Mouse (Mus musculus) ovary, postnatal 36 days (tissue): ENCODE measurements around the gene Bcas3.

Experiments
- DNase-seq: peaks from one replicate; pipeline ENCODE4 v3.0.0; 2022; ENCODE audit warnings: low spot score, mixed read lengths

Bcas3 gene

GRCm38 (mm10) chr11:85842596-85843346 lies 489.8 kb downstream of the Bcas3 start:
- no peak for DNase-seq

DNA sequence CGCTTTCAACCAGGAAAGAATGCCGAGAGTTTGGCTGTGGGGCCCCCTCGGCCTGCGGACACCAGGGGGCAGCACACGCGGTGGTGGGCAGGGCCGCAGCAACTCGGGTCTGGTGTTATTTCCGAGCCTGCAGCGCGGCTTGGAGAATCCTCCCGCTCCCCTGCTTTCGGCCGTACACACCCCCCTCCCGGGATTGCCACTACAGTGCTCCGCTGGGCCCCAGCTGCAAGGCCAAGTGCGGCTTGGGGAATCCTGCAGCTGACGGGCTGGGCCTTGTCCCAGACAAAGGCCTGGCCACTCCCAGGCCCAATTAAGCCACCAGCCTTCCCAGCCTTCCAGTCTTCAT lies 490.4 kb downstream of the Bcas3 start:
- peak; percentile 85 for DNase-seq

- peak; percentile 93 for DNase-seq
Observed at GRCm38 (mm10) chr11:85844144-85844965, 491.4 kb downstream of the Bcas3 start.

GRCm38 (mm10) chr11:85844971-85845370 lies 492.0 kb downstream of the Bcas3 start:
- no peak for DNase-seq

- DNase-seq, result no peak
Observed at GRCm38 (mm10) chr11:85845921-85846320, 493.0 kb downstream of the Bcas3 start.

DNA sequence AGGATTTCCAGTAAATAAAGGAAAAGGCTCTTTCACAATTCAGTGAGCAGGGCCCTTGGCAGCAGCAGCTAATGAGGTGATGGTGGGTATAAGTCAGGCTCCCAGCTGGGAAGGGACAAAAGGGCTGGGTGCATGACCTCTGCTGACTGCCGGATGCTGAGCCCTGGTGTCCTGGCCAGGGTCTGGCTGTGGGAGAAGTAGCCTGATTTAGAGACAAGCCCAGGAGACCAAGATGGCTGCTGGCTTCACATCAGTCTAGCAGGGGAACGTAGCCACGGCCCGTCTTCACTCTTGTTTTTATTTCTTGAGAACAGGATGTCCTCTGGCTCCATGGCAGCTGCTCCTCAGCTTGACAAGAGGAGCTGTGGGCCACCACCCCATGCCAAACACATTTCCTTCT lies 493.5 kb downstream of the Bcas3 start:
- DNase-seq, result no peak

DNA sequence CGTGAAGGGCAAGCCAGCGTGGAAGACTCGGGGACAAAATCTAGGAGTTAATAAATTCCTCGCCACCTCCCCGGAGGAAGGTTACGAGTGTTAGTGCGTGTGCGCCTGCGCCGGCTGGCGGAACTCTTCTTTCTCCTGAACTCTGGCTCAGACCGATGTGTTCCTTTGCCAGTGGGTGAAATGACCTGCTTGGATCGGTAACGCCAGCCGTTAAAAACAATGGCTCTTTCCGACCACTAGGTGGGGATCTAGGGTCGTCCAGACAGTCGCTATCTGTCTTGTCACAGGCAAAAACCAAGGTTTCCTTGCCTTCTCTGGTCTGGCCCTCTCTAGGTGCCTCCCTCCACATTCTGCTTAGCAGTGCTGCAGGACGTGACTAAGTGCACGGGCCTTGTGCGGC lies 496.1 kb downstream of the Bcas3 start:
- DNase-seq, result peak; percentile 65

- DNase-seq, result no peak
Observed at GRCm38 (mm10) chr11:85850233-85850632, 497.3 kb downstream of the Bcas3 start, which contains the start of gene Gm11444. Gene Gm11444 (minus strand): TSS chr11:85850333.

- DNase-seq, result peak; percentile 11
Observed at GRCm38 (mm10) chr11:85850758-85851157, 497.8 kb downstream of the Bcas3 start.

GRCm38 (mm10) chr11:85857997-85858698 lies 505.2 kb downstream of the Bcas3 start:
- no peak for DNase-seq

- no peak for DNase-seq
Observed at GRCm38 (mm10) chr11:85864363-85864762, 511.4 kb downstream of the Bcas3 start.
